Mouse (Mus musculus) limb, embryonic 10.5 days (tissue): ENCODE measurements around the gene Tmem184b. TPM values are rescaled to one million over a fixed set of nuclear protein-coding genes. Genes with fewer than 3 reads are reported as not detected.
A peak's percentile ranks its signal among the peaks of the same experiment; 100 is the strongest.

Source experiments
- DNase-seq: peaks from one replicate; pipeline ENCODE4 v3.0.0-alpha.2; 2017; ENCODE audit warnings: low spot score
- H3K27ac ChIP-seq: fragments of 300-500 bp; sonication (generic); 2 replicates; pipeline ENCODE4 v1.5.1; 2016; ENCODE audit warnings: mild to moderate bottlenecking
- H3K27me3 ChIP-seq: fragments of 300-500 bp; sonication (generic); 2 replicates; pipeline ENCODE4 v1.6.1; 2016; ENCODE audit warnings: low read depth, mild to moderate bottlenecking; ENCODE audit not compliant: poor library complexity, severe bottlenecking
- H3K36me3 ChIP-seq: fragments of 300-500 bp; sonication (generic); 2 replicates; pipeline ENCODE4 v1.6.1; 2016; ENCODE audit warnings: mild to moderate bottlenecking, moderate library complexity
- H3K4me1 ChIP-seq: fragments of 300-500 bp; sonication (generic); 2 replicates; pipeline ENCODE4 v1.6.1; 2016
- H3K4me3 ChIP-seq: fragments of 300-500 bp; sonication (generic); 2 replicates; pipeline ENCODE4 v1.5.1; 2016; ENCODE audit warnings: mild to moderate bottlenecking, moderate library complexity
- H3K9me3 ChIP-seq: fragments of 300-500 bp; sonication (generic); replicated peaks from 2 replicates; pipeline ENCODE4 v1.6.1; 2016; ENCODE audit warnings: mild to moderate bottlenecking
- WGBS: fragments of 180-500 bp; shearing (Covaris S2); methylation state at CpG from one replicate; pipeline ENCODE4 v1.1.7; 2016; 5-methylcytosine and 5-hydroxymethylcytosine counted together
- polyA plus RNA-seq: library from polyadenylated mRNA; unstranded; fragments of >200 nt; fragmentation: Nextera tagmentation; extraction: Ambion mirVana; gene quantifications from 2 replicates; pipeline ENCODE4 v1.2.1, GENCODE M21; 2016

The Tmem184b gene
- polyA plus RNA-seq, 1 experiment from 2014 or later = 74.8 TPM

DNA sequence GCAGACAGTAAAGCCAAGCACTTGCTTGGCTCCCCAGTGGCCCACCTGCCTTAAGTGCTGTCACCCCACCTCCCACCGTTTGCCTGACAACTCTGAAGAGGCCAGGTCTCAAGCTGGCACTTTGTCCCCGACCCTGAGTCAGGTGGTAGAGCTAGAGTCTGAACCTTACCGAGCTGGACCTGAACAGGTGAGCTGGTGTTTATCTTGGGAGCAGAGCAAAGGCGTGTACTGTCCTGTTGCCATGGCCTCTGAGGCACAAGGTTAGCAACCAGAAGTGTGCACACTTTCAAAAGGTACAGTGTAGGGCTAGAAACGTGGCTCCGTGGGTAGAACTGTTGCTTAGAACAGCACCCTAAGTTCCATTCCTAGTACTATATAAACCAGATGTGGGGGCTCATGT, 15.2 kb downstream of the Tmem184b start:
- DNase-seq = no peak
- peaks cover 21% of the 10 kb centered on the region for H3K36me3 ChIP-seq
- no peaks in the 10 kb centered on the region for H3K9me3 ChIP-seq
- H3K4me3 ChIP-seq = no peak overlapping the region
- no peak overlapping the region for H3K27ac ChIP-seq
- H3K27me3 ChIP-seq = no peaks in the 10 kb centered on the region
- WGBS = 80% methylated on average over 6 of the region's 6 CpGs
- peaks cover 42% of the 10 kb centered on the region for H3K4me1 ChIP-seq

- DNase-seq = no peak
- Histone ChIP-seq H3K9me3 (no peaks in the 10 kb centered on the region), H3K27me3 (no peaks in the 10 kb centered on the region), H3K27ac (no peak overlapping the region), H3K4me3 (no peak overlapping the region), H3K36me3 (peaks cover 17% of the 10 kb centered on the region), H3K4me1 (peaks cover 37% of the 10 kb centered on the region)
- 91% methylated on average over 7 of the region's 7 CpGs for WGBS
Observed at GRCm38 (mm10) chr15:79387611-79388010, 15.8 kb downstream of the Tmem184b start.

GRCm38 (mm10) chr15:79387081-79387480, 16.3 kb downstream of the Tmem184b start:
- Histone ChIP-seq H3K27ac (no peak overlapping the region), H3K9me3 (no peaks in the 10 kb centered on the region), H3K4me3 (no peak overlapping the region), H3K27me3 (no peaks in the 10 kb centered on the region), H3K4me1 (peaks cover 32% of the 10 kb centered on the region), H3K36me3 (peaks cover 17% of the 10 kb centered on the region)
- 80% methylated on average over 6 of the region's 6 CpGs for WGBS
- no peak for DNase-seq

- peaks cover 34% of the 10 kb centered on the region for H3K36me3 ChIP-seq
- WGBS = 85% methylated on average over 9 of the region's 9 CpGs
- no peak for DNase-seq
- no peaks in the 10 kb centered on the region for H3K27me3 ChIP-seq
- H3K4me3 ChIP-seq = no peak overlapping the region
- peaks cover 8% of the 10 kb centered on the region; the same call in 1 of the 2 replicates for H3K4me1 ChIP-seq
- H3K9me3 ChIP-seq = no peaks in the 10 kb centered on the region
- no peak overlapping the region for H3K27ac ChIP-seq
Observed at GRCm38 (mm10) chr15:79381644-79382043, 21.7 kb downstream of the Tmem184b start.

- no peak overlapping the region for H3K27ac ChIP-seq
- peak; percentile 88 for DNase-seq
- H3K4me1 ChIP-seq = peaks cover 8% of the 10 kb centered on the region; the same call in 1 of the 2 replicates
- H3K9me3 ChIP-seq = no peaks in the 10 kb centered on the region
- H3K27me3 ChIP-seq = no peaks in the 10 kb centered on the region
- H3K36me3 ChIP-seq = peaks cover 43% of the 10 kb centered on the region
- WGBS = 62% methylated on average over 20 of the region's 23 CpGs
- no peak overlapping the region for H3K4me3 ChIP-seq
Observed at GRCm38 (mm10) chr15:79380468-79381444, 22.6 kb downstream of the Tmem184b start.

DNA sequence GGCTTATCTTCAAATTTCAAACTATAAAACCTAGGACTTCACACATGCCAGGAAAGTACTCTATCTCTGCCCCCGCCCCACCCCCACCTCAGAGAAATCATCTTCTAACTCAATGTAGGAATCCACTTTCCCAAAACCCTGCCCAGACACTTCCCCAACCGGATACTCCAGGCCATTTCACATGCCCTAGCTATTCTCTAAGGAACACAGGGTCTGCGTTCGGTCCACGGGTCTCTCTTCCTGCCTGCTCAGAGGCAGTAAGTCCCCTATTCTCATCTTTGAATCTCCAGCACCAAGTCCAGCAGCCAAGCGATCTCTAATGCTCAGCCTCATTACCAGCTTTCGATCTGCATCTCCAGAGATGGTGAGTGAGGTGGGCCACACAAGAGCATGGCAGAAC, 23.7 kb downstream of the Tmem184b start:
- peaks cover 8% of the 10 kb centered on the region; the same call in 1 of the 2 replicates for H3K4me1 ChIP-seq
- H3K4me3 ChIP-seq = no peak overlapping the region
- no peak for DNase-seq
- peaks cover 54% of the 10 kb centered on the region for H3K36me3 ChIP-seq
- 92% methylated on average over 7 of the region's 7 CpGs for WGBS
- H3K27me3 ChIP-seq = no peaks in the 10 kb centered on the region
- no peaks in the 10 kb centered on the region for H3K9me3 ChIP-seq
- no peak overlapping the region for H3K27ac ChIP-seq

DNA sequence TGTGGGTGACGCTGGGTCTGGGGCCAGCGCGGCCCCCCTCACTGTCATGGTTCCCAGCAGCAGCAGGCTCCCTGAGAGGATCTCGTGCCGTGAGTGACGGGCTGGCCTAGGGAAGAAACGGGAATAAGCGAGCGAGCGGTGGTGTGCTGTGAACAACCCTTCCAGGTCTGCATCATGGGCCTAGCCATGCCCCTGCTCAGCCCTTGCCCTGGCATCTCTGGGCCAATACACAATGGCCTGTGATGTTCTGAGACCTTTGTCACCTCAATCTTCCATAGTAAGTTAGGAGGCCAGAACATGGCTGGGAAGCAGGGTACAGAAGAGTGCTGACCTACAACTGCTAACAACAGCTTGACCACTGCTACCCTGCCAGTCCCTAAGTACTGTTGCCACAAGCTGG, 24.8 kb downstream of the Tmem184b start:
- Histone ChIP-seq H3K9me3 (no peaks in the 10 kb centered on the region), H3K4me1 (peaks cover 8% of the 10 kb centered on the region; the same call in 1 of the 2 replicates), H3K36me3 (peaks cover 57% of the 10 kb centered on the region), H3K4me3 (no peak overlapping the region), H3K27me3 (no peaks in the 10 kb centered on the region), H3K27ac (no peak overlapping the region)
- no peak for DNase-seq
- WGBS = 96% methylated on average over 10 of the region's 10 CpGs

DNA sequence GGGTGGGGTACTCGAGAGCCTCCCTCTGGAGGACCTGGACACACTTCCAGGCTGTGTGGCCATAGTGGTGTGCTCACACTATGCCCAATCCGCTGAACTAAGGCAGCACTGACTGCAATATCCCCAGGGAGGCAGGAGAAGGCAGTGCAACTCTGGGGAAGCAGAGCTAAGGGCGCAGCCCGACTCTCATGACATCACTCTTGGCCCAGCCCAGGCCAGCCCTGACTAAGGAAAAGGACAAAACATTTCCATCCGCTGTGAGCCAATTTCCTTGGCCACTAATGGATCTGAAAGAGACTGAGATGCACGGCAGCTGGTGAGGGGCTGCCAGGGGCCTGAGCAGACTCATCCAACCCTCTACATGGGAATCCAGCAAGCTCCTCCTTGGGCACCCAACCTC, 25.7 kb downstream of the Tmem184b start:
- Histone ChIP-seq H3K4me3 (no peak overlapping the region), H3K27me3 (no peaks in the 10 kb centered on the region), H3K4me1 (peaks cover 8% of the 10 kb centered on the region; the same call in 1 of the 2 replicates), H3K9me3 (no peaks in the 10 kb centered on the region), H3K36me3 (peaks cover 66% of the 10 kb centered on the region), H3K27ac (no peak overlapping the region)
- WGBS = 89% methylated on average over 6 of the region's 6 CpGs
- no peak for DNase-seq

- no peaks in the 10 kb centered on the region for H3K4me1 ChIP-seq
- no peak for DNase-seq
Observed at GRCm38 (mm10) chr15:79374760-79375159, 28.6 kb downstream of the Tmem184b start.

GRCm38 (mm10) chr15:79370281-79370843, 33.0 kb downstream of the Tmem184b start:
- Histone ChIP-seq H3K9me3 (no peaks in the 10 kb centered on the region), H3K4me3 (no peak overlapping the region), H3K4me1 (0 out of 2 replicates have a peak, but pooled peaks cover 5% of the 10 kb centered on the region), H3K27me3 (no peaks in the 10 kb centered on the region), H3K27ac (no peak overlapping the region), H3K36me3 (peaks cover 91% of the 10 kb centered on the region)
- DNase-seq = no peak
- WGBS = 91% methylated on average over 7 of the region's 7 CpGs

More at GRCm38 (mm10) chr15:79374760-79375159, 28.6 kb downstream of the Tmem184b start:
- H3K4me3 ChIP-seq = no peak overlapping the region
- WGBS = 44% methylated on average over 3 of the region's 3 CpGs
- H3K36me3 ChIP-seq = peaks cover 83% of the 10 kb centered on the region
- H3K27ac ChIP-seq = no peak overlapping the region
- H3K9me3 ChIP-seq = no peaks in the 10 kb centered on the region
- H3K27me3 ChIP-seq = no peaks in the 10 kb centered on the region

GRCm38 (mm10) chr15:79369452-79370280, 33.7 kb downstream of the Tmem184b start:
- no peak overlapping the region for H3K27ac ChIP-seq
- no peak overlapping the region for H3K4me3 ChIP-seq
- H3K36me3 ChIP-seq = peaks cover 91% of the 10 kb centered on the region
- H3K9me3 ChIP-seq = no peaks in the 10 kb centered on the region
- H3K27me3 ChIP-seq = no peaks in the 10 kb centered on the region
- 0 out of 2 replicates have a peak, but pooled peaks cover 5% of the 10 kb centered on the region for H3K4me1 ChIP-seq
- whole genome bisulfite sequencing = 82% methylated on average over 15 of the region's 15 CpGs
- no peak for DNase-seq

DNA sequence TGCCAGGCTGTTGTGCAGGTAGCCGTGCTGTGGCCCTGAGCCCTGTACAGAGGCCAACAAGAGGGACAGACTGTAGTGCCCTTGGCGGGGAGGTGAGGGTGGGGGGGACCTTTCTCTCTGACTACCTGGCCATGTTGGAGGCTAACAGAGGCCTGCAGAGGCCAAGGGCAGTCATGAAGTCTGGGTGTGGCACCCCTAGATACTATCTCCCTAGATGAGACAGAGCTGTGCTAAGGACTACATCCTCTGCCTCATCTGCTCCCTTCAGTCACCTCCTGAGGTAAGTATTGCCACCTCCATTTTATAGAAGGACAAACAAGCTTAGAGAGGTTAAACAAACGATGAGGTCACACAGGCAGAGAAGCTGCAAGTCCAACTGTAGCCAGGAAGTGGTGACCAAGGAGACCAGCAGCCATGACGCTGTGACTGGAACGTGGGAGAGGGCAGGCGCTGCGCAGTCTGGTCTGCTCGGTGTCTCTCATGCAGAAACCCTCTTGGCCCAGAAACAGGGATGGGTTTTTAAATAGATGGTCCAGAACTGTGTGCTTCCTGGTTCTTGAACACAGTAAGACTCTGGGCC, 34.4 kb downstream of the Tmem184b start:
- H3K9me3 ChIP-seq = no peaks in the 10 kb centered on the region
- WGBS = 86% methylated on average over 8 of the region's 8 CpGs
- H3K27me3 ChIP-seq = no peaks in the 10 kb centered on the region
- no peak for DNase-seq
- no peak overlapping the region for H3K4me3 ChIP-seq
- H3K4me1 ChIP-seq = peaks cover 10% of the 10 kb centered on the region; the same call in 1 of the 2 replicates
- peaks cover 91% of the 10 kb centered on the region for H3K36me3 ChIP-seq
- H3K27ac ChIP-seq = peak overlapping the region; percentile 20
